Comparison of ENCODE assay signal across 21 mouse cellular contexts in genomic region chr7:84403371-84403770, GRCm38 (mm10). TPM values are rescaled to one million over a fixed set of nuclear protein-coding genes. Genes with fewer than 3 reads are reported as not detected.
DNase-seq lines count a peak whose midpoint lies in the region; ATAC-seq lines count a peak whose summit lies in the region.
"Had no signal": no experiment of that assay in that cellular context is flagged by ENCODE, and none has a peak within 500 bp of the region (broad histone marks: within the 10 kb centered on the region; RNA-seq: fewer than 3 reads in every experiment).

No protein-coding gene starts in this region.

- 21% methylated on average over 5 of the region's 5 CpGs for WGBS in hindbrain, embryonic 11.5 days
- 3% methylated on average over 5 of the region's 5 CpGs for WGBS in midbrain, embryonic 13.5 days

- no peaks in the 10 kb centered on the region for H3K9me3 ChIP-seq in hindbrain, embryonic 11.5 days (ENCODE audit: control insufficient read depth, low read length)
- H3K9me3 ChIP-seq in midbrain, embryonic 13.5 days: no peaks in the 10 kb centered on the region
- H3K9me3 ChIP-seq: lung, embryonic 15.5 days; neural tube, embryonic 13.5 days; stomach, embryonic 15.5 days had no signal

- H3K9ac ChIP-seq in hindbrain, embryonic 11.5 days (ENCODE audit: low read depth, low read length): no peak overlapping the region
- no peak overlapping the region for H3K9ac ChIP-seq in midbrain, embryonic 13.5 days (replicated peaks)
- H3K9ac ChIP-seq: lung, embryonic 15.5 days; neural tube, embryonic 13.5 days; stomach, embryonic 15.5 days had no signal

- no peaks in the 10 kb centered on the region for H3K27me3 ChIP-seq in hindbrain, embryonic 11.5 days (ENCODE audit: control insufficient read depth, insufficient read depth, low read length)
- H3K27me3 ChIP-seq in midbrain, embryonic 13.5 days: no peaks in the 10 kb centered on the region
- H3K27me3 ChIP-seq: CH12.LX; lung, embryonic 15.5 days; neural tube, embryonic 13.5 days; stomach, embryonic 15.5 days had no signal

- peak; percentile 80 for ATAC-seq in hindbrain, embryonic 11.5 days (ENCODE audit: low FRiP score)
- peak; percentile 72 for ATAC-seq in midbrain, embryonic 13.5 days
- ATAC-seq: intestine, postnatal 0 days had no signal

- H3K4me1 ChIP-seq in hindbrain, embryonic 11.5 days (replicated peaks; ENCODE audit: control insufficient read depth, insufficient read depth, low read length): peaks cover 7% of the 10 kb centered on the region
- H3K4me1 ChIP-seq in midbrain, embryonic 13.5 days (replicated peaks): peaks cover 82% of the 10 kb centered on the region
- H3K4me1 ChIP-seq: lung, embryonic 15.5 days; stomach, embryonic 15.5 days had no signal

- 0 out of 2 replicates have a peak overlapping the region, but pooled peaks have one; percentile 25 for H3K27ac ChIP-seq in hindbrain, embryonic 11.5 days (ENCODE audit: low read depth, low read length)
- H3K27ac ChIP-seq in midbrain, embryonic 13.5 days: peak overlapping the region; percentile 78
- H3K27ac ChIP-seq: kidney, postnatal 0 days; lung, embryonic 15.5 days; stomach, embryonic 15.5 days had no signal

- peak; percentile 41 for DNase-seq in embryo, embryonic 10 days (ENCODE audit: low spot score)
- DNase-seq in embryo, embryonic 9.5 days (ENCODE audit: extremely low spot score): no peak
- DNase-seq in embryo, embryonic 11 days: peak; percentile 18
- peak; percentile 38 for DNase-seq in hindbrain, embryonic 11.5 days (ENCODE audit: low spot score)
- DNase-seq in kidney, postnatal 10 days: no peak
- no peak for DNase-seq in left cerebral cortex, adult 8-10 months (ENCODE audit: low spot score in 2 of 2)
- no peak for DNase-seq in spleen, postnatal 4 days (ENCODE audit: low spot score in 2 of 2)
- DNase-seq: adrenal gland, postnatal 36 days; cerebellum, postnatal 14 days; gastrocnemius, postnatal 14 days; left cerebral cortex, postnatal 4 days; right cerebral cortex, postnatal 4 days had no signal

- H3K36me3 ChIP-seq in hindbrain, embryonic 11.5 days (ENCODE audit: control insufficient read depth, insufficient read depth, low read length): no peaks in the 10 kb centered on the region
- H3K36me3 ChIP-seq in midbrain, embryonic 13.5 days: peaks cover 16% of the 10 kb centered on the region; the same call in 1 of the 2 replicates
- H3K36me3 ChIP-seq: lung, embryonic 15.5 days; stomach, embryonic 15.5 days had no signal

- no peak overlapping the region for H3K4me2 ChIP-seq in hindbrain, embryonic 11.5 days (replicated peaks; ENCODE audit: low read depth, low read length)
- peak overlapping the region; percentile 5 for H3K4me2 ChIP-seq in midbrain, embryonic 13.5 days (replicated peaks)
- H3K4me2 ChIP-seq: liver, embryonic 11.5 days; lung, embryonic 15.5 days; neural tube, embryonic 13.5 days; stomach, embryonic 15.5 days had no signal

- H3K4me3 ChIP-seq in hindbrain, embryonic 11.5 days (ENCODE audit: low read depth, low read length): no peak overlapping the region
- H3K4me3 ChIP-seq in midbrain, embryonic 13.5 days (replicated peaks): no peak overlapping the region
- H3K4me3 ChIP-seq: lung, embryonic 15.5 days; neural tube, embryonic 13.5 days; stomach, embryonic 15.5 days had no signal

RNA-seq across cellular contexts. Expression of gene Arnt2, which starts 6.6 kb away (rescaled TPM):
- 32.8 and 39.5 TPM in 2 replicates for polyA plus RNA-seq in hindbrain, embryonic 11.5 days (2014; fragmentation: Nextera tagmentation; extraction: Ambion mirVana)
- polyA plus RNA-seq in midbrain, embryonic 13.5 days (2015; fragmentation: Nextera tagmentation; extraction: Ambion mirVana): 74.5 and 77.1 TPM in 2 replicates
- 100 to 1,000 TPM; 205 to 240 (median 236) TPM for total RNA-seq in left cerebral cortex, adult 8-10 months (2022)
- total RNA-seq: megakaryocyte, adult 5-6 weeks had no signal

Comparison
In these comparisons a context has a peak if more than half of its experiments do, and no peak if none do; other contexts are left out.
1. DNase-seq: peak in embryo, embryonic 10 days (single experiment), embryo, embryonic 11 days (single experiment) and hindbrain, embryonic 11.5 days (single experiment); none in embryo, embryonic 9.5 days (single experiment), kidney, postnatal 10 days (single experiment), left cerebral cortex, adult 8-10 months (0 of 2) and spleen, postnatal 4 days (0 of 2).